Mouse (Mus musculus) spleen, embryonic (tissue): ENCODE results near the gene Gm9833.

Experiments used
- CTCF ChIA-PET: fragments of 350-600 bp; sonication (Branson Sonifier 250); formaldehyde crosslinking; loops from one replicate; lab custom pipeline; 2022; lab: Charles Lee

The Gm9833 gene

GRCm38 (mm10) chr3:10087994-10088393 is at the start of gene Gm9833:
Gene Gm9833, plus strand, starts transcription at chr3:10088110.
- CTCF ChIA-PET: interaction anchor here (0.7 kb wide), 1 partner anchor 29 kb away, joined by 4 read pairs; no protein-coding TSS in a partner anchor

DNA sequence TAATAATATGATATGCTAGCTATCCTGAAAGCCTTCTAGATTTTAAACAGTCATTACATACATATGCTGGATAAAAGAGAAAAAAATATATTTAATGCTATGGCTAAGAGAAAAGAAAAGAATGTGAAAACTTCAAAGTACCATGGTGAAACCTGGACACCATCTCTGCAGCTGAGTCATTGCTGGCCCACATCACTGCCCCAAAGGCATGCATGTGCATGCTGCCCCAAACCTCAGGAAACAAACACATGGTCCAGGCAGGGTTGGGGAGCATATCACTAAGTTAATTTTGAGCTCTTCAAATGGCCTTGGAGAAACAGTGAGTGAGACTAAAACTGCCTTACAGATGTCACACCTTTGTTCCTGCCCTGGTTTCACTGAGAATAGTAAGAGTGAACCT is 17.8 kb upstream of the Gm9833 start:
- CTCF ChIA-PET: no interaction called here

GRCm38 (mm10) chr3:10075826-10076225 is 12.1 kb upstream of the Gm9833 start:
- CTCF ChIA-PET: no interaction called here

DNA sequence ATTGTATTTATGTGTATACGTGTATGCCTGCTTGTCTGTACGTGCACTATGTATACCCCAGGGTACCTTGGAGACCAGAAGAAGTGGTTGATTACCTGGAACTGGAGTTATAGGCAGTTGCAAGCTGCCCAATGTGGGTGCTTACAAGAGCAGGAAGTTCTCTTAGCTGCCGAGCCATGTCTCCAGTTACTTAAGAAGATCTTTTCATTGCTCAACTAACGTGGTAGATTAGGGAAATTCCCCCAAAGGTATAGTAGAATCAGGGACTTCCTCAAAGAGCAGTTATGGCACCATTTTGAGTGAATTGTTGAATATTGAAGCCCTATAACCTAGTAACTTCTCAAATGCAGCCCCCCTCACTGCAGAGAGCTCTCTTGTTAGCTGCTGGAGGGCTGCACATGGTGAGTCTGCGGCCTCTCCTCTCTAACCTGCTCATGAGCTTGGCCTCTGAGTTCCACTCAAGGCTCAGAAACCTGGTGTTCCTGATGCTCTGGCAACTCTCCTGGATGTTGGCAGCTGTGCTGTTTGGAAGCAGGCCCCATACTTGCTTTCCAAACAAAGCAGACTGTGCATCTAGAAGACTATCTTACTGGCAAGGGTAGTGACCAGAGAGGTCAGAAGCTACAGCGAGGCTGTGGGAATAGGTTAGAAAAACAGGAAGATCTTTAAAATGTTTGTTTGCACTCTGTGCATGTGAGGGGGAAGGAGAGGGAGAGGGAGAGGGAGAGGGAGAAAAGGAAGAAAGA is 10.6 kb upstream of the Gm9833 start:
- CTCF ChIA-PET: no interaction called here

GRCm38 (mm10) chr3:10078113-10078512 is 9.8 kb upstream of the Gm9833 start:
- CTCF ChIA-PET: no interaction called here

DNA sequence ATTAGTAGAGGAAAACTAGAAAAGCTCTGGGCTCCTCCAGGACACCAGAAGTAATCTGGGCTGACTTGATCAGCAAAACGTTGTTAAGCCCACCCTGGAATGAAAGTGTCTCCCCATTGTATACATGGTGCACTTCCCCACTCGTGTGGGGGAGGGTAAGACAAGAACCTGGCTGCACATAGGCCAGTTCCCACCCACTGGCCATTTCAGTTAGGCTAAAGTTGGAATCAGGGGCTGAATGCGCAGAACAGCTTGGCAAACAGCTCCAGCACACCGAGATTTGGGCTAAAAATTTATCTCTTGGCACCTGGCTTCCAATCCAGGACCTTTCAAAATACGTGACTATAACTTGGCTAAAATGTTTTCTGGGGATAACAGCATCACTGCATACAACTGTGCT is 6.6 kb upstream of the Gm9833 start:
- CTCF ChIA-PET: interaction anchor here (0.7 kb wide), 1 partner anchor 22 kb away, joined by 5 read pairs; no protein-coding TSS in a partner anchor

DNA sequence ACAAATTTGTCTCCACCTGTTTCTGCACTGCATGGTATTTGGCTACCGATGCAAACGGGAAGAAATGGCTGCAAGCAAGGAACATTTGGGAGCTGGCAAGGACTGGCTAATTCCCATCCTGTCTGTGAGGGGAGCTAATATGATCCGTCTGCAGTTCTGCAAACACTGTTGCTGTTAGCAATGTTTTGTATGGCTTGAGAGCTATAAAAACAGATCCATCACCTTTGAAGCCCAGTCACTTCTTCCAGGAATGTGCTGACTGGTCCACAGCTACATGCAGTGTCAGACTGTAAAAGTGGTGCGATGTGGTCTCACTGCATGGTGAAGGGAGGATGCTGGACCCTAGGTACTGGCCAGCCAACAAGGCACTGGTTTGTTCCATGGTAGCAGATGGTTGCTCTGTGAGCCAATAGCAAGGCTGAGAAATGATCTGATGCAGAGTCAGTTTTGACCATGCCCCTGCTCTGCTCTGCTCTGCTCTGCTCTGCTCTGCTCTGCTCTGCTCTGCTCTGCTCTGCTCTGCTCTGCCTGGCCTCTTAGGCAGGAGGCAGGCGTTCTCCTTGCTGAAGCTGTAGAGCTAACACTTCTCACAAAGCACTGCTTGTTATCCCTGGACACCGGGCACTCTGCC is 5.9 kb upstream of the Gm9833 start:
- CTCF ChIA-PET: no interaction called here

DNA sequence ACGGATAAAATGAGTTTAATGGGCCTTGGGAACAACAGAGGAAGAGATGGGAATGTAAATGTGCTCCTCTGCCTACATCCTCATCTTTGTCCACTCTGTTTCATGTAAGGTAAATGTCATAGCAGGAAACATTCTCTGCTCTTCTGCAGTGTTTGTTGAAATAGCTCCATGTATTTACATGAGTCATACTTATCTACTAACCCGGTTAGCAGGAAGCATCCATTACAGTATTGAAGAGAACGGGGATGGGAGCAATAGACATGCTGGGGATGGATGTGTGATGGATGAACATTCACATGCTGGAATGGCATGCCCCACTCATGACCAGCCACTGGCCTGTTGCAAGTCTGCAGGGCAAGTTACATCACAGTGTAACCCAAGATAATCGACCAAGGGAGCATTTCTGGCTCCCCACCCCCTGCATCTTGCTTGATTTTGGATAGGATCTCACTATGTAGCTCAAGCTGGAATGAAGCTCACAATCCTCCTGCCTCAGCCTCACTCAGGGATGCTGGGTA is 5.3 kb upstream of the Gm9833 start:
- CTCF ChIA-PET: no interaction called here

DNA sequence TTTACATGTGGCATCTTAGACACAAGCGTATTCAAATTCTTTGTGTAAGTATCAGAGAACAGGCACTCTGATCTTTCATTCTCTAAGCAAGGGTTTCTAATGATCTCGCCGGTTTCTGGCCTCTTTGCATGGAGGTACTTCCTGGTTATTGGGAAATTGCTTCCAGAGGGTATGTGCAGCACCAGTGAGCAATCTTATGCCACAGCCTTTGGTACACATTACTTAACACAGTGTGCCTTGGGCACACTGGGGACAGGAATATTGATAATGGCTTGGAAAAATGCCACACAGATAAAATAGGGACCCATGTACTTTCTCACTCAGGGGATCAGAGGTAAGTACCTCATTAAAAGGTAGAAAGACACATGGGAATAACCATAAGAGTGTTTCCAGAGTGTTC is 3.8 kb upstream of the Gm9833 start:
- CTCF ChIA-PET: no interaction called here

DNA sequence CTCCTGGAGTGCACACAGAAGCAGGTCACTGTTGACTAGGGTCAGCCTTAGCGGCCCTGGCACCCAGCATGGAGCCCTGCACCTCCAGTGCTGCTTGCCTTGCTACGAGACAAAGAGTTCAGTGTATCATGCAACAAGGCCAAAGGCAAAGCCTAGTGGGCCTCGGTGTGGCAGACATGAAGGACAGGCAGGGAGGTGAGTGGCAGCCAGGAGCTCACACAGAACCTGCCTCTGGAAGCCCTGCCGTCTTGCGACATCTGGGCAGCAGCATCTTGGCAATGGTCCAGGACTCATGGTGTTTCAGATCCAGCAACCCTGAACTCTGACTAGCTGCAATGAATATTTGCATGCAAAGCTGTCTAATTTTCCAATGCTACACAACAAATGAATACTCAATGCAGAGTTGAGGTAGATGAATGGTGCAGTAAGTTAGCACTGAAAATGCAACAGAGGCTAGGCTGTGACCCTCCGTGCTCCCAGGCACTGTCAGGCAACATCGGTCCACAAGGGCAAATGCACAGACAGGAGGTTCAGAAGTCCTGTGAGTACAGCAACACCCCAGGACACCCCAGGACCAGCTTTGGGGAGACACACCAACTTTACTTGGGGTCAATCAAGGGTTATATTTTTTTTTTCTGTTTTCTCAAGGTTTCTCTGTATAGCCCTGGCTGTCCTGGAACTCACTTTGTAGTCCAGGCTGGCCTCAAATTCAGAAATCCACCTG is 2.4 kb upstream of the Gm9833 start:
- CTCF ChIA-PET: no interaction called here

DNA sequence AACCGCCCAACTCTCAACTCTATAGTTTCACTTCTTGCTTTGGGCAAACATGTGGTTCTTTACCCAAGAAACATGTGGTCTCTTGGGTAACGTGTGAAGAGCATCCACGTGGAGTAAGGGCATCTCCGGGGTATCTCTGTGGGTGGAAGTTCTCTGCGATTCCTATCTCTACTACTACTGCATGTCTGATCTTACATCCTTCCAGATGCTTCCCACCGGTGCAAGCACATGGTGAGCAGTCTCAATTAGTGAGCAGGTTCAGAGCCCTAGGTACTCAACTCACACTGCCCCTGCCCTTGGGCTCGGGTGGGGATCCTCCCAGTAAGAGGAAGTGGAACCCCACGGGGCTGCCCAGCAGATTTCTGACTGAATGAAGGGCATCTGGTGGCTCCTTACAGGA is 399 bp upstream of the Gm9833 start:
- CTCF ChIA-PET: interaction anchor here (0.7 kb wide), 1 partner anchor 29 kb away, joined by 4 read pairs; no protein-coding TSS in a partner anchor

- CTCF ChIA-PET: no interaction called here
Measured at GRCm38 (mm10) chr3:10091616-10092140, 3.8 kb downstream of the Gm9833 start.

GRCm38 (mm10) chr3:10092499-10092898 is 4.6 kb downstream of the Gm9833 start:
- CTCF ChIA-PET: no interaction called here

DNA sequence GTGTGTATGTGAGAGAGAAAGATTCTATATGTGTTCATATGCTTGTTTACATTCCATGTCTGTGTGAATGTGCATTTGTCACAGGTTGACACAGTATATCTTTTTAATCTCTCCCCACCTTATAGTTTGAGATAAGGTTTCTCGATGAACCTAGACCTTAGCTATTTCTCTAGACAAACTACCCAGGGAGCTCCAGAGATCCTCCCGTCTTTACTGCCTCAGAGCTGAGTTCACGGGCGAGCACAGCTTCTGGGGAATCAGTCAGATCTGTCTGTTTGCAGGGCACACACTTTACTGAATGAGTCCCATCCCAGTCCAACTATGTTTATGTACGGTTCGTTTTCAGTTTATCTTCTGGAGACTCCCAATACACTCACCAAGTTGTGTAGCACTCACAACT is 5.0 kb downstream of the Gm9833 start:
- CTCF ChIA-PET: no interaction called here

DNA sequence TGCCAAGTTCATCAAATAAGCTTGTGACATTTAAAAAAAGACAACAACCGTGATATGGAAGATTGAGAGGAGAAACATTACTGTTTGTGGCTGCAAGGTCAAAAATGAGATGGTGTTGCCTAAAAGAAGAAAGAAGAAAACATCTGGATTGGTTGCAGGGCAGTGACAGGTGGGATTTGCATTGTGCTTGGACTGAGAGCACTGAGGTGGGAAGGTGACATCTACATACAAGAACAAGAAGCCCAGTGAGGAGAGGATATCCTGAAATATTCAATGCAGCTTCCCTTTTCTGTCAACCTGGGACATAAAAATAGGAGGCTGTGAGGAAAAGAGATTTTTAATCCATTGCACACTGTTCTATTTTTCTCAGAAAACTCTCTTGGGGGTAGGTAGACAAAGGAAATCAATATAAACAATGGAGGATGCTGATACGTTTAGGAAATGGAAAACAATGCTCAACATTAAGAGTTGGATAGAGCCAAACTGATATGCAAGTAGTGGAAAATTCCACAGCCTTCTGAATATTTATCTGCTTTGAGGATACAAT is 7.2 kb downstream of the Gm9833 start:
- CTCF ChIA-PET: no interaction called here

GRCm38 (mm10) chr3:10099756-10100155 is 11.8 kb downstream of the Gm9833 start:
- CTCF ChIA-PET: no interaction called here

GRCm38 (mm10) chr3:10111570-10111969 is 23.7 kb downstream of the Gm9833 start:
- CTCF ChIA-PET: no interaction called here

DNA sequence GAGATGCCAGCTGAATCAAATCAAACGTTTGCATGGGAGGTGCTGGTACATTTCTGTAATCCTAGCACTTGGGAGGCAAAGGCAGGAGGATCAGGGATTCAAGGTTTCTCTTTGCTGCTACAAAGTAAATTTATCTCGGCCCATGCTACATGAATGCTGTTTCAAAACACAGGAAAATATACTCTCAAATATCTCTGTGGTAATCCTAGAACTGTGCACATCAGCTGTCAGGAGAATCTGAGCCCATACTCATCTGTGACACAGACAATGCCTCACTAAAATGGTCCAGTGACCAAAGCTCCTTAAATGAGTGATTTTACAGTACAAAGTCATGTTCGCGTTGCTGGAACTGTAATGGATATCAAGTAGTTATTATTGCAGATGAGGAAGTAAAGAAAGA is 24.3 kb downstream of the Gm9833 start:
- CTCF ChIA-PET: no interaction called here

- CTCF ChIA-PET: no interaction called here
Measured at GRCm38 (mm10) chr3:10112660-10113059, 24.8 kb downstream of the Gm9833 start.

DNA sequence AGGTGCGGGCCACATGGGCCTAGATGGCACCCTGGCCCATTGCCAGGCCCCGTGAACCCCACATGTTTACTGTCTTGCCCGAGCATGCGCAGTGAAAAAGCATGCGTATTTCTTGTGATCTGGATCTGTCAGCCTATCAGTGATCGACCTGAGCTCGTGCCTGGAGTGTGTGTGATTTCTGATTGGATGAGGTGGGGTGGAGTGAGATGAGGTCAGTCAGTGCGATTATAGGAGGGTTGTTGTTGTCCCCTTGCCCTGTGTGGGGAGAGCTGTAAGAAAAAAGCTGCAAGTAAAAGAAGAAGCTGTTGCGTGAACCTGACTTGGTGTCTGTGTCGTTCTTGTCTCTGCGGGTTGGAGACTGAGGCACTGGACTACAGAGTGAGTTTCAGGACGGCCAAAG is 28.6 kb downstream of the Gm9833 start:
- CTCF ChIA-PET: no interaction called here

GRCm38 (mm10) chr3:10121232-10121631 is 33.3 kb downstream of the Gm9833 start:
- CTCF ChIA-PET: no interaction called here
